Mouse (Mus musculus): ENCODE results near the gene Kdm8. TPM values are rescaled to one million over a fixed set of nuclear protein-coding genes. Genes with fewer than 3 reads are reported as not detected.
A peak's percentile ranks its signal among the peaks of the same experiment; 100 is the strongest.

Gene Kdm8
- polyA plus RNA-seq (2015; fragmentation: Nextera tagmentation; extraction: Ambion mirVana) = 8.0 and 8.3 TPM in 2 replicates

DNA sequence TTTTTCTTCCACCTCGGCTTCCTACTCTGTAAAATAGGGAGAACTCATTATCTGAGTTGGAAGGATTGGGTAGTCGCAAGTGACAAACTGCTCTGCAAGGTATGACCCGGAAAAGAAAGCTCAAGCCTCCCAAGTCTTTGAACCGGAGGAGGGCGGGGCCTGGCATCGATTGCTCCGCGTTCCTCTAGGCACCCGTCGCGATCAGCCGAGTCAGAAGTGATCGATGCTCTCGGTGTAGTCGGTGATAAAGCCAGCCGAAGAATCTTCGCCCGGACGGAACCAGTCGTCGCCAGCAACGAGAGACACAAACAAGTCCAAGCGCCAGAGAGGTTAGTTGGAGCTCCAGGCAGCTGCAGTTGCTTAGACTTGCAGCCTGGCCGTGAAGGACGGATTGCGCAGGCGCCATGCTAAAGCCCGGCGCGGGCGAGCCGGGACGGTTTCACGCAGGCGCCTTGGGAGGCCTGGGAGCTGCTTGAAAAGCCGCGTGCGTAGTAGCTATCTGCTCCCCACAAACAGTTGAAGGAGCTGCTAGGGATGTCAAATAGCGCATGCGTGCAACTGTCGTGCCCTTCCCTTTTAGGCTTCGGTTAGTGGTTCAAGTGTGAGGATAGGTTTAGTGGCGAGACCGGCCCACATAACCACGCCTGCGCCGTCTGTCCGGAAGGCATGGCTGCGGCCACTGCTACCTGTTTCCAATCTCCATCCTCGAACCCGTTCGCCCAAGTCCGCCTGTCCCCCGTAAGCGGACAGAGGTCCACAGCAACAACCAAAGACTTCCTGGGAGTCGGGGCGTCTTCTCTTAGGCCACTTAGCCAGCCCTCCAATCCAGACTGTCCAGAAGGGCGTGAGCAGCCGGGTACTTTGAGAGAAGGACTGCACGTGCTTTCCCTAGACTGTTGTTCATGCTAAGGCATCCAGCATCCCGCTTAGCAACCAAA, at the start of gene Kdm8:
Gene Kdm8, plus strand, starts transcription at position 213 of the 938 bp plus-strand sequence.
- no peaks in the 10 kb centered on the region for H3K9me3 ChIP-seq (replicated peaks)
- H3K9ac ChIP-seq = peak within 1 kb of the TSS; percentile 77
- peak; percentile 96 for ATAC-seq (ENCODE audit: insufficient number of reproducible peaks, low FRiP score, low TSS enrichment, low read depth)

DNA sequence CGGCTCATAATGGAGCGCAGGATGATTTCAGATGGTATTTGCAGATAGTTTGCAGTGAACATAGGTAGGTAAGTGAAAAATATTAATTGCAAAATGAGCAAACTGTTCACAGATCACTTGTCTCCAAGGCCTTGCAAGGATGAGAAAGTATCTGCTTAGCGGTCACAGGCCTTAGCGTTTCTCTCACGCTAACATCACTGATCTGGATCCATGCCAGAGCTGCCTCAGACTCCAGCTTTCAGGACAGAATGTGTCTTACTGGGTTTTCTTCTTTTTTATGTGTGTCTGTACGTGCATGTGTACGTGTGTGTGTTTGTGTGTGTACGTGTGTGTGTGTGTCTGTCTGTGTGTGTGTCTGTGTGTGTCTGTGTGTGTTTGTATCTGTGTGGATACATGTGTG, 46.4 kb upstream of the Kdm8 start:
- H3K27me3 ChIP-seq = no peaks in the 10 kb centered on the region
- WGBS = 80% methylated on average over 8 of the region's 8 CpGs
- no peak overlapping the region for H3K4me3 ChIP-seq (replicated peaks)
- no peaks in the 10 kb centered on the region for H3K9me3 ChIP-seq (replicated peaks)
- H3K4me2 ChIP-seq (replicated peaks) = no peak overlapping the region
- no peaks in the 10 kb centered on the region for H3K36me3 ChIP-seq
- ATAC-seq (ENCODE audit: insufficient number of reproducible peaks, low FRiP score, low TSS enrichment, low read depth) = no peak
- H3K9ac ChIP-seq = no peak overlapping the region
- H3K4me1 ChIP-seq = peaks cover 2% of the 10 kb centered on the region; the same call in 1 of the 2 replicates
- H3K27ac ChIP-seq (replicated peaks) = no peak overlapping the region

More for the DNA sequence above, at the start of gene Kdm8:
- Histone ChIP-seq H3K4me1 (peaks cover 15% of the 10 kb centered on the region), H3K27me3 (no peaks in the 10 kb centered on the region), H3K4me2 (replicated peaks) (peak within 1 kb of the TSS; percentile 82), H3K36me3 (peaks cover 4% of the 10 kb centered on the region; the same call in 1 of the 2 replicates), H3K4me3 (replicated peaks) (peak within 1 kb of the TSS; percentile 75), H3K27ac (replicated peaks) (peak within 1 kb of the TSS; percentile 99)
- WGBS = 1% methylated on average over 61 of the region's 61 CpGs

DNA sequence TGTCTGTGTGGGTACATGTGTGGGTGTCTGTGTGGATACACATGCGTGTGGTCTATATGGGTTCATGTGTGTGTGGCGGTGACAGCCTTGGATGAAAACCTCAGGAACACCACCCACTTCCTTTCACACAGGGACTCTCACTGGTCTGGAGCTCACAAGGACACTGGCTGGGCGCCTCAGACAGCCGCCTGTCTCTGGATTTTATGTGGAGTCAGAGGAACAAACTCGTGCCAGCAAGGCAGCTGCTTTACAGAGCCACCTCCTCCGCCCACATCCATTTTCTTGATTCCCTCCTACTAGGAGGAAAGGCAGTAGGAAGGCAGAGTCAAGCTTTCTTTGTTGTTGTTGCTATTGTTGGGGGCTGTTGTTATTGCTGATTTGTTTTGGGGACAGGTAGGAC, 45.8 kb upstream of the Kdm8 start:
- ATAC-seq (ENCODE audit: insufficient number of reproducible peaks, low FRiP score, low TSS enrichment, low read depth) = no peak

DNA sequence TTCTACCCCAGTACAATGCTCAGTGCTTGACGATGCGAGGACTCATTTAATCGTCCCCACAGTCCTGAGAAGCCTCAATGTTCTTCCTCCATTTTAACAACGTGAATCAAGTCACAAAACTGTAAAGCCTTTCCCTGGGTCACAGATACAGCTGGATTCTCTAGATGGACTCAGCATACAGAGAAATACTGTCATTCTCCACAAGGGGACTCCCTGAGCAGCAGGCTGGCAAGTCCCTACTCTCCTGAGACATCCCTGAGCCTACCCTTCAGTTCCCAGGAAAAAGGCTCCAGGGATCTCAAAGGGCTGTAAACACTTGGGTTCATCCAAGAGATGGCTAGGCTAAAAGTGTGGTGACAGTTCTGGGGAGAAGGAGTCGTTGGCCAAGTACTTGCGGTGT, 37.3 kb upstream of the Kdm8 start:
- WGBS = 77% methylated on average over 6 of the region's 6 CpGs
- no peak for ATAC-seq (ENCODE audit: insufficient number of reproducible peaks, low FRiP score, low TSS enrichment, low read depth)
- H3K4me2 ChIP-seq (replicated peaks) = no peak overlapping the region
- no peaks in the 10 kb centered on the region for H3K36me3 ChIP-seq
- no peak overlapping the region for H3K4me3 ChIP-seq (replicated peaks)
- no peaks in the 10 kb centered on the region for H3K27me3 ChIP-seq
- no peaks in the 10 kb centered on the region for H3K4me1 ChIP-seq
- H3K27ac ChIP-seq (replicated peaks) = no peak overlapping the region
- H3K9me3 ChIP-seq (replicated peaks) = no peaks in the 10 kb centered on the region
- no peak overlapping the region for H3K9ac ChIP-seq

More for the DNA sequence above, 45.8 kb upstream of the Kdm8 start:
- Histone ChIP-seq H3K4me3 (replicated peaks) (no peak overlapping the region), H3K4me2 (replicated peaks) (no peak overlapping the region), H3K27ac (replicated peaks) (no peak overlapping the region), H3K9me3 (replicated peaks) (no peaks in the 10 kb centered on the region), H3K27me3 (no peaks in the 10 kb centered on the region), H3K9ac (no peak overlapping the region), H3K4me1 (no peaks in the 10 kb centered on the region), H3K36me3 (no peaks in the 10 kb centered on the region)
- WGBS = 58% methylated on average over 6 of the region's 6 CpGs

DNA sequence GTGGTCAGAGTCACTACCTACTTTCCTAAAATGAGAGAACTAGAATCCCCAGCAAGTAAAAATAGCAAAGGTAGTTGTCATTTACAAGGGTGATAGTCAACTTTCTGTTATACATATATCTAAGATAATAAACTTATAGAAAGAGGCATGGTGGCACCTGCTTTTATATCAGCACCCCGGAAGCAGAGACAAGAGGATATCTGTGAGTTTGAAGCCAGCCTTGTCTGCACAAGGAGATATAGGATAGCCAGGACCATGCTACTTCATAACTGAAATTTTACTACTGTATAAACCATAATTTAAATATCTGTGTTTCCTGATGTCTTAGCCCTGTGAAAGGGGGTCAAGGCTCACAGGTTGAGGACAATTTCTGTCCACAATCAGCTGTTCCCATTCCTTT, 29.4 kb upstream of the Kdm8 start:
- Histone ChIP-seq H3K9me3 (replicated peaks) (no peaks in the 10 kb centered on the region), H3K4me2 (replicated peaks) (no peak overlapping the region), H3K36me3 (no peaks in the 10 kb centered on the region), H3K4me3 (replicated peaks) (no peak overlapping the region), H3K27ac (replicated peaks) (no peak overlapping the region), H3K9ac (no peak overlapping the region), H3K4me1 (no peaks in the 10 kb centered on the region), H3K27me3 (0 out of 2 replicates have a peak, but pooled peaks cover 6% of the 10 kb centered on the region)
- no peak for ATAC-seq (ENCODE audit: insufficient number of reproducible peaks, low FRiP score, low TSS enrichment, low read depth)
- 95% methylated on average over 1 of the region's 1 CpGs for WGBS

DNA sequence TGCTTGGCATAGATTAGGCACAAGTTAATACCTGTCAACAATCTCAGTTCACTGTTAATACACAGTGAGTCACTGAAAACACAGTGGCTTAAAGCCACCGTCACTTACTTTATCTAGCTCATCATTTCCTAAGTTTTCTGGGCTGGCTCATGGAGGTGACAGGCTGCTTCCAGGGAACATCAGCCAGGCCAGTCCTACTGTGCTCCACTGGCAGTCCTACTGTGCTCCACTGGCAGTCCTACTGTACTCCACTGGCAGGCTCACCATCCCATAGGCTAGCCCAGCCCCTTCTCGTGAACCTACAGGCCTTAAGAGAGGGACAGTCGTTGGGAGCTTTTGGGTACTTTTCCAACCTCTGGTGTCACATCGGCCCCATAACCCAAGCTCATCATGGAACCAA, 28.7 kb upstream of the Kdm8 start:
- H3K27ac ChIP-seq (replicated peaks) = no peak overlapping the region
- no peaks in the 10 kb centered on the region for H3K4me1 ChIP-seq
- WGBS = 90% methylated on average over 4 of the region's 4 CpGs

DNA sequence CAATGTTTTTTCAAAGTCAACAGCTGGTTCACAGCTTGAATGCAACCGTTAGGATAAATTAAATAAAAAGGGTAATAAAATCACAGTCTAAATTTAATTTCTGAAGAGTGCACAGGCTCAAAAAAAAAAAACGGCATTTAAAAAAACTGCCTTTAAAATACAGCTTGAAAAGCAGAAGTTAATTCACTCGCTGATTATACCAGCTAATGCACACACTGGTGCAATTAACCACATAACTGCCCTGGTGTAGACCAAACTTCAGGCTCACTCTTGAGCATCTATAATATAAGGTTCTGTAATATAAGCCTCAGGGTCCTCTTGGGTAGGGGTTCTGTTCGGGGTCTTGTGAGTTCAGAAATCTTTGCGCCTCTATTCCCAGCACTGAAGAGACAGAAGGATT, 27.7 kb upstream of the Kdm8 start:
- Histone ChIP-seq H3K4me1 (no peaks in the 10 kb centered on the region), H3K4me2 (replicated peaks) (no peak overlapping the region), H3K36me3 (no peaks in the 10 kb centered on the region), H3K27me3 (0 out of 2 replicates have a peak, but pooled peaks cover 6% of the 10 kb centered on the region), H3K27ac (replicated peaks) (no peak overlapping the region), H3K4me3 (replicated peaks) (no peak overlapping the region), H3K9ac (no peak overlapping the region), H3K9me3 (replicated peaks) (no peaks in the 10 kb centered on the region)
- WGBS = 59% methylated on average over 5 of the region's 5 CpGs
- ATAC-seq (ENCODE audit: insufficient number of reproducible peaks, low FRiP score, low TSS enrichment, low read depth) = no peak

More for the DNA sequence above, 28.7 kb upstream of the Kdm8 start:
- H3K4me3 ChIP-seq (replicated peaks) = no peak overlapping the region
- no peak for ATAC-seq (ENCODE audit: insufficient number of reproducible peaks, low FRiP score, low TSS enrichment, low read depth)
- H3K36me3 ChIP-seq = no peaks in the 10 kb centered on the region
- 0 out of 2 replicates have a peak, but pooled peaks cover 6% of the 10 kb centered on the region for H3K27me3 ChIP-seq
- H3K9me3 ChIP-seq (replicated peaks) = no peaks in the 10 kb centered on the region
- no peak overlapping the region for H3K4me2 ChIP-seq (replicated peaks)
- H3K9ac ChIP-seq = no peak overlapping the region

DNA sequence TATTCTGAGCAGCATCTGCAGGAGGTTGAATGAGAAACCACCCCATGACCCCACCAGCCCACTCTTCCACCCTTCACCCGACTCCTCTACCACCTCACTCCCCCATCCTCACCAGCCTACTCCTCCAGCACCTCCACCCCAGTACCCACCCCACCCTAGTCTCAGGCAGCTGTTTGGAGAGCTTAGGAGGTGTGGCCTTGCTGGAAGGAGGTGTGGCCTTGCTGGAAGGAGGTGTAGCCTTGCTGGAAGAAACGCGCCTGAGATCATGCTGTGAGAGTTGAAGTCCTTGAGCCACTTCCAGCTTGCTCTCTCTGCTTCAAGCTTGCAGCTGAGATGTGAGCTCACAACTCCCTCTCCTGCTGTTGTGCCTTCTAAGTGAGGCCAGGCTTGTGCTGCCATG, 26.1 kb upstream of the Kdm8 start:
- H3K9me3 ChIP-seq (replicated peaks) = no peaks in the 10 kb centered on the region
- no peaks in the 10 kb centered on the region for H3K36me3 ChIP-seq
- no peak overlapping the region for H3K4me2 ChIP-seq (replicated peaks)
- H3K27ac ChIP-seq (replicated peaks) = no peak overlapping the region
- no peak overlapping the region for H3K4me3 ChIP-seq (replicated peaks)
- no peaks in the 10 kb centered on the region for H3K4me1 ChIP-seq
- H3K9ac ChIP-seq = no peak overlapping the region
- 0 out of 2 replicates have a peak, but pooled peaks have one; percentile 41 for ATAC-seq (ENCODE audit: insufficient number of reproducible peaks, low FRiP score, low TSS enrichment, low read depth)
- 0 out of 2 replicates have a peak, but pooled peaks cover 5% of the 10 kb centered on the region for H3K27me3 ChIP-seq
- WGBS = 32% methylated on average over 3 of the region's 3 CpGs

DNA sequence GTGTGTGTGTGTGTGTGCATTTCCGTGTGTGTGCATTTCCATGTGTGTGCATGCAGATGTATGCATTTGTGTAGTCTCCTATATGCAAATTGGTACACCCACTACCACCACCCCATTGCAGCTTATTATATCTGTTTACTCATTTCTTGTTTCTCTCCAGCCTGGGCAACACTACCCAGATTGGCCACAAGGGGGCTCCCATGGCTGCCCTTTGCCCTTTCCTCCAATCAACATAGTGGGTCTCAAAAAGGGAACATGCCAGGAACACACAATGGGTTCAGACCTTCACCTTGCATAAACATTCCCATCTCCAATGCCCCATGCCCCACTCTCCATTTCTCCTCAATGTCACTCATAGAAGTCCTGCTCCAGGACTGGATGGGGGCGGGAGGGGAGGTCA, 24.3 kb upstream of the Kdm8 start:
- H3K36me3 ChIP-seq = no peaks in the 10 kb centered on the region
- no peak overlapping the region for H3K4me3 ChIP-seq (replicated peaks)
- 0 out of 2 replicates have a peak, but pooled peaks cover 5% of the 10 kb centered on the region for H3K4me1 ChIP-seq
- H3K27me3 ChIP-seq = no peaks in the 10 kb centered on the region
- H3K9me3 ChIP-seq (replicated peaks) = no peaks in the 10 kb centered on the region
- H3K4me2 ChIP-seq (replicated peaks) = no peak overlapping the region
- H3K27ac ChIP-seq (replicated peaks) = no peak overlapping the region
- WGBS = 57% methylated on average over 2 of the region's 2 CpGs
- H3K9ac ChIP-seq = no peak overlapping the region
- ATAC-seq (ENCODE audit: insufficient number of reproducible peaks, low FRiP score, low TSS enrichment, low read depth) = no peak

DNA sequence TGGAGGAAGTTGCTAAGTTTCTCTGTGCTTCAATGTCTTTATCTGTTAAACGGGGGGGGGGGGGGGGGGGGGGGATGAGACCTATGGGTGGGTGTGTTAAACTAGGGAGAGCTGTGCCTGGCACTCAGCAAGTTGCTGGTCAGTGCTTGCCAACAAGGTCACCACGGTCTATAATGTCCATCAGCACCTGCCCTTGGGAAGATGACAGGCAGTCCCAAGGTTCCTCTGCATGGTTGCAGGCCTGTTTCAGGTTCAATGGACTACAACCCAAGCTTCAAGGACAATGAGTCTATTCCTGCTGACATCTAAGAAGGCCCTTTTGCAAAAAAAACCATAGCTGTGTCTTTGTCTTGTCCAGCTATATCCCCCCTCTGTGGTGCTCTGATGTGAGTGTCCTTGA, 22.6 kb upstream of the Kdm8 start:
- Histone ChIP-seq H3K9me3 (replicated peaks) (no peaks in the 10 kb centered on the region), H3K36me3 (no peaks in the 10 kb centered on the region), H3K27me3 (no peaks in the 10 kb centered on the region), H3K27ac (replicated peaks) (no peak overlapping the region), H3K4me2 (replicated peaks) (no peak overlapping the region), H3K9ac (no peak overlapping the region), H3K4me3 (replicated peaks) (no peak overlapping the region), H3K4me1 (0 out of 2 replicates have a peak, but pooled peaks cover 5% of the 10 kb centered on the region)
- 56% methylated on average over 2 of the region's 2 CpGs for WGBS
- no peak for ATAC-seq (ENCODE audit: insufficient number of reproducible peaks, low FRiP score, low TSS enrichment, low read depth)

DNA sequence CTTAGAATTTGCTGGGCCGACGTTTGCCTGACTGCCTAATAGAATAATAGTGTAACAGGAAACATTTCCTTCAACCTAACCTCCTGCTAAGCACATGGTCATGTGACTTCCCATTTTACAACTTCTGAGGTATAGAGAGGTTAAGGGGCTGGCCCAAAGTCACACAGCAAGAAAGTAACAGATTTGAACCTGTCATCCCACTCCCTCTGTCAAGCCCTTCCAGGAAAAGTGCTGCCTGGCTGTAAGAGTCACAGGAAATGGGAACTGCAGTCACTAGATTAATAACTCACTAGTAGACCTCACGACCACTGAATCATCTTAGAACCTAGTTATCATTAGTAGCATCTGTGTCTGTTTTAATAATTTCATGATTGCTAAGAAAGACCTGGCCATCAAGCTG, 21.4 kb upstream of the Kdm8 start:
- H3K27ac ChIP-seq (replicated peaks) = no peak overlapping the region
- no peaks in the 10 kb centered on the region for H3K9me3 ChIP-seq (replicated peaks)
- H3K4me1 ChIP-seq = 0 out of 2 replicates have a peak, but pooled peaks cover 12% of the 10 kb centered on the region
- ATAC-seq (ENCODE audit: insufficient number of reproducible peaks, low FRiP score, low TSS enrichment, low read depth) = no peak
- no peaks in the 10 kb centered on the region for H3K27me3 ChIP-seq
- WGBS = 45% methylated on average over 3 of the region's 3 CpGs
- H3K36me3 ChIP-seq = no peaks in the 10 kb centered on the region
- no peak overlapping the region for H3K4me2 ChIP-seq (replicated peaks)
- H3K4me3 ChIP-seq (replicated peaks) = no peak overlapping the region
- H3K9ac ChIP-seq = no peak overlapping the region

Data from embryonic facial prominence, embryonic 15.5 days (tissue).